Mouse (Mus musculus) MEL-GATA-1-ER (cell line): ENCODE results near the gene Shf.

Source experiments
- DNase-seq: peaks from one replicate; pipeline ENCODE4 v3.0.0-alpha.2; 2012; ENCODE audit warnings: low read depth; ENCODE audit errors: extremely low read depth

Shf gene

DNA sequence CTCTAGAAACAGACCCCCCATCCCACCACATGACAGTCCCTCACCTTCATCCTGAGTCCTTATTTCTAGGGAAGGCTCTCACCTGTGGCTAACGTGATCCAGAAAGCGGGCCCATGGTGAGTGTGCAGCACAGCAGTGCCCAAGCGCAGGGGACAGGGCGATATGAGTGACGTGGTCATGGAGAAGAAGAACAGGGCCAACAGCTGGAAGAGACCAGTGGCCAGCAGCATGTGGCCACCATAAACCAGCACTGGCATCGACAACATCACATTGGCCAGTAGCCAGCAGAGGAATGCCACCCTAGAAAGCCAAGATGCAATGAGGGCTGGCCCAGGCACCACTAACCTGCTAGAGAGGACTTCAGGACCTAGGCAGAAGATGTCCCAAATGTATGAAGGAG is 64.4 kb downstream of the Shf start:
- DNase-seq: no peak

DNA sequence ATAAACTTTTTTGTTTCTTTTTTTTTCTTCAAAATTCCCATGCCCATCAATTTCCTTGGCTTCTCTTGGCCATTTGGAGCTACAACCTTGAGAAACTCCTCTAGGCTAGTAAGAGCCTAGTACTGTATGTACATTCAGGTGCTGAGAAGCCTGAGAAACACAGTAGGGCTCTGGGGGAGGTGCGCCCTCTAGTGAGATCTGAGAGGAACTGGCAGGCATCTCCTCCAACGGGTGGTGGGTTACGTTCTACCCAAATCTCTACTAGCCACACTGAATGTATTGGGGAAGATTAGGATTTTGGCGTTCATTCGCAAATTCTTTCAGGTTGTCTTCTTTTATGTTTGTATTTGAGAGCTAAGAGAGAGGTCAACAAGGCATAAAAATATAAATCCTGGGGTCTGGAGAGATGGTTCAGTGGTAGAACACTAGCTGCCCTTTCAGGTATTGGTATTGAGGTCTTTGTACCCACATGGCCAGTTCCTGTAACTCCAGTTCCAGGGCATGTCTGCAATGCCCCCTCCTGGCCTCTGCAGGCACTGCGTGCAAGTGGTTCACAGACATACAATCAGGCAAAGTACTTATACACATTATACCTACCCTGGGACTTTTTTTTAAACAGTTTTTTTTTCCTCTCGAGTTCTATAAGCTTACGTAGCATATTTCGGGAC is 66.3 kb downstream of the Shf start:
- peak; percentile 73 for DNase-seq

DNA sequence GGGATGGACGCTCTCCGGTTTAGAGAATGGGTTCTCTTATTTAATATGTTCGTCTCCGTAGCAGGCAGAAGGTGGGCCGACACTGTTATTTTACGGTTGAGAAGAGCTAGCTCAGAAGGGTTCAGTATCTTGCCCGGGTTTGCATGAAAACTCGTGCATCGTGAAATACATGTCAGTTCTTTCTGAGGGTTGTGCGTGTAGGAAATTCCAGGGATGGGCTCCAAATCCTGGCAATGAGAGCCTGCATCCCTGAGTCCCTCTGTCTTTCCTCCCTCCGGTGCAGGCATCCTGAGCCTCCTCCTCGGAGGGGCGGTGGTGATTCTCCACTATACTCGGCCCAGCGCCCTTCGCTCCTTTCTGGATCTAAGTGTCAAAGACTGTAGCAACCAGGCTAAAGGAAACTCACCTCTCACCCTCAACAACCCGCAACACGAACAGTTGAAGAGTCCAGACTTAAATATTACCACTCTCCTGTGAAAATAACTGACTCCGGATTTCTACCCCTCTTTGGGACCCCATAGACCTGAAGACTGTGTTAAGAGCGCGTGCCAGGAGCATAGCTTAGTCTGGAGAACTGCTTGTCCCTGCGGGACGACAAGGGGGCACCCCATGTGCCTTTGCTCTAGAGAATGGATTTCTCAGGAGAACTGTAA is 66.9 kb downstream of the Shf start:
- DNase-seq: no peak

DNA sequence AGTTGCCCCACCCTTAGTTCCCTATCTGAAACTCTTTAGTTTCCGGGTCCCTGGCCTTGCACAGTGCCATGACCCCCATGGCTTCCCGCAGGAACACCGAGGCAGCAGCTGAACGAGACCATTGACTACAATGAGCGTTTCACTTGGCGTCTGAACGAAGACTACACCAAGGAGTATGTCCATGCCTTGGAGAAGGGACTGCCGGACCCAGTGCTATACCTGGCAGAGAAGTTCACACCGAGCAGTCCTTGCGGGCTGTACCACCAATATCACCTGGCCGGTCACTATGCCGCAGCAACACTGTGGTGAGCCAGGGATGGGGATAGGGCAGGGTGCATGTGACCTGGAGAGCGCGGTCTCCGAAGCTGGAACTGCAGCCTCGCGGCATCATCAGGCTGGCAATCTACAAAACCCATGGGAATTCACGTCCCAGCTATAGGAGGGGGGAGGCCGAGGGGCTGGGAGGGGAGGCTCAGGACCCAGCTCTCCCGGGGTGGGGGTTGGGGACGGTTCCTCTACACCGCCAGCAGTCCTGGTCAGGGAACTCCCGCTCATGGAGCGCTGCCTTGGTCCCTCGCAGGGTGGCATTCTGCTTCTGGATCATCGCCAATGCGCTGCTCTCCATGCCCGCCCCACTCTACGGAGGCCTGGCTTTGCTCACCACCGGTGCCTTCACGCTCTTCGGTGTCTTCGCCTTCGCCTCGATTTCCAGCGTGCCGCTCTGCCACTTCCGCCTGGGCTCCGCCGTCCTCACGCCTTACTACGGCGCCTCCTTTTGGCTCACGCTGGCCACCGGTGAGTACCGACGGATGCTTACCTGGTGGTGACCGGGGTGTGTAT is 67.7 kb downstream of the Shf start:
- DNase-seq: no peak

DNA sequence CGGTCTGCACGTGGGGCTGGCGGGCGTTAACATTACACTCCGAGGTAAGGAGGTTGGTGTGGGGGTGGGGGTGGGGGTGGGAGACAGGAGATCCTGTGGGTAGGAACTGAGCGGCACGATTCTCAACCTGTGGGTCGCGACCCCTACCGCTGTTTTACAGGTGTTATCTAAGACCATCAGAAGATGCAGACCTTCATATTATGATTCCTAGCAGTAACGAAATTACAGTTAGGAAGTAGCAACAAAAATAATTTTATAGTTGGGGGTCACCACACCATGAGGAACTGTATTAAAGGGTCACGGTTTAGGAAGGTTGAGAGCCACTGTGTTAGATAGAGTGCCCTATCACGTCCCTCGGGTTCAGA is 68.3 kb downstream of the Shf start:
- DNase-seq: no peak

DNA sequence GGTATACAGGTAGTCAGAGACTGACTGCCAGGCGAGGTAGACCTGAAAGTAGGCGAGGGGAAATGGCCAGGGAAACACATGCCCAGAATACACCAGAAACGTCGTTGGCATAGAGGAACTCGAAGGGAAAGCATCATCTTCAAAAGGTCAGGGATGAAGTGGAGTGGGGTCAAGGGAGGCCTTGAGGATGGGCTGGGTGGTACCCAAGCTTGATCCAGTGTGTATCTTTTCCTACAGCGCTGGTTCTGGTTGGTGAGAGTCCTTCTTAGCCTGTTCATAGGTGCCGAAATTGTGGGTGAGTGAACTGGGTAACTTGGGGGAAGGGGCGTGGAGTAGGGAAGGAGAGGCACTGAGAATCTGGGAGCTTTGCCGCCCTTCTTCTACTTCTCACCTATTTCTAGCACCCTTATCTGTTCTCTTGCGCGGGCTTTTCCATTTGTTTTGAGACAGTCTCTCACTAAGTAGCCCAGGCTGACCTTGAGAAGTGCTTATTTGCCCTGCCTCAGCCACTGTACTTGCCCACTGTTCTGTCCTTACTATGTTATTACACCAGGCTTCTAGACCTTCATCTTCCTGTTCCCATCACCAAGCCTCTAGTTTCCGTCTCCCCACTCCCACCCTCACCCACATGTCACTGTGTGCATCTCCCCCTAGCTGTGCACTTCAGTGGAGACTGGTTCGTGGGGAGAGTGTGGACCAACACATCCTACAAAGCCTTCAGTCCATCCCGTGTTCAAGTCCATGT is 68.9 kb downstream of the Shf start:
- DNase-seq: no peak
